Mouse (Mus musculus) heart, embryonic 16.5 days (tissue): ENCODE measurements at regions not wholly inside any gene's neighbourhood (a gene's known extent, or its start where the extent isn't known, plus 50 kb on each side); places are given as distances from the start of the nearest gene placed in this dataset.

ENCODE experiments used
- ATAC-seq: fragments of 200-750 bp; cut with Nextera tagmentation; replicated peaks from 2 replicates; pipeline ENCODE4 v1.8.0; 2017; ENCODE audit warnings: moderate number of reproducible peaks; ENCODE audit not compliant: insufficient read depth, low FRiP score; ENCODE audit errors: extremely low read depth
- H3K27ac ChIP-seq: fragments of 300-500 bp; sonication (generic); 2 replicates; pipeline ENCODE4 v1.5.1; 2014; ENCODE audit warnings: mild to moderate bottlenecking, low read length, control low read depth, moderate library complexity
- H3K27me3 ChIP-seq: fragments of 300-500 bp; sonication (generic); 2 replicates; pipeline ENCODE4 v1.6.1; 2014; ENCODE audit warnings: low read length, mixed read lengths; ENCODE audit not compliant: control insufficient read depth, insufficient read depth
- H3K36me3 ChIP-seq: fragments of 300-500 bp; sonication (generic); 2 replicates; pipeline ENCODE4 v1.6.1; 2014; ENCODE audit not compliant: control insufficient read depth, insufficient read depth
- H3K4me1 ChIP-seq: fragments of 300-500 bp; sonication (generic); 2 replicates; pipeline ENCODE4 v1.6.1; 2014; ENCODE audit warnings: low read length, mixed read lengths; ENCODE audit not compliant: control insufficient read depth, insufficient read depth
- H3K4me2 ChIP-seq: fragments of 300-500 bp; sonication (generic); 2 replicates; pipeline ENCODE4 v1.6.1; 2014; ENCODE audit warnings: low read depth, mild to moderate bottlenecking, control low read depth, low read length
- H3K4me3 ChIP-seq: fragments of 300-500 bp; sonication (generic); 2 replicates; pipeline ENCODE4 v1.5.1; 2014; ENCODE audit warnings: mild to moderate bottlenecking, control low read depth, low read length
- H3K9ac ChIP-seq: fragments of 300-500 bp; sonication (generic); 2 replicates; pipeline ENCODE4 v1.6.1; 2014; ENCODE audit warnings: low read length, control low read depth
- H3K9me3 ChIP-seq: fragments of 300-500 bp; sonication (generic); replicated peaks from 2 replicates; pipeline ENCODE4 v1.6.1; 2016; ENCODE audit warnings: low read length; ENCODE audit not compliant: control insufficient read depth
- WGBS: fragments of 180-500 bp; shearing (Covaris S2); extraction: QIAGEN DNeasy Blood & Tissue Kit; methylation state at CpG from one replicate; pipeline ENCODE4 v1.1.7; 2014; 5-methylcytosine and 5-hydroxymethylcytosine counted together

DNA sequence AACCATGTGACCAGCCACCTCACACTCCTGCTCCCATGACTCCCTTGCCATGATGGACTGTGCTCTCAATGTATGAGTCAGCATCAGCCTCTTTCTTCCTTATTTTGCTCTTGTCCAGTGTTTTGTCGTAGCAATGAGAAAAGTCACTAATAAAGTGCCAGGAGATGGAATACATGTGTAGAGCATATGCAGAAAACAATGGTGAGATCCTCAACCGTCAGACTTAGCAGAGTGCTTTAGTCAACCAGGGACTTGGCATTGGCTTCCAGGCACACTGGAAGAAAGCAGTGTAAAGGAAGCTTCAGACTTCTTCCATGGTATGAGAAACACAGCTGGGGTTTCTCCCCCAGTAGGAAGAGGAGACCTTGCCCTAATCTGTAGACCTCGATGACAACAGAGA is 306.3 kb upstream of the Klf4 start:
- Histone ChIP-seq H3K4me1 (no peaks in the 10 kb centered on the region), H3K36me3 (no peaks in the 10 kb centered on the region), H3K4me3 (no peak overlapping the region), H3K9ac (no peak overlapping the region), H3K27ac (no peak overlapping the region), H3K9me3 (no peaks in the 10 kb centered on the region), H3K4me2 (no peak overlapping the region), H3K27me3 (no peaks in the 10 kb centered on the region)
- 75% methylated on average over 3 of the region's 3 CpGs for WGBS
- ATAC-seq, result no peak

DNA sequence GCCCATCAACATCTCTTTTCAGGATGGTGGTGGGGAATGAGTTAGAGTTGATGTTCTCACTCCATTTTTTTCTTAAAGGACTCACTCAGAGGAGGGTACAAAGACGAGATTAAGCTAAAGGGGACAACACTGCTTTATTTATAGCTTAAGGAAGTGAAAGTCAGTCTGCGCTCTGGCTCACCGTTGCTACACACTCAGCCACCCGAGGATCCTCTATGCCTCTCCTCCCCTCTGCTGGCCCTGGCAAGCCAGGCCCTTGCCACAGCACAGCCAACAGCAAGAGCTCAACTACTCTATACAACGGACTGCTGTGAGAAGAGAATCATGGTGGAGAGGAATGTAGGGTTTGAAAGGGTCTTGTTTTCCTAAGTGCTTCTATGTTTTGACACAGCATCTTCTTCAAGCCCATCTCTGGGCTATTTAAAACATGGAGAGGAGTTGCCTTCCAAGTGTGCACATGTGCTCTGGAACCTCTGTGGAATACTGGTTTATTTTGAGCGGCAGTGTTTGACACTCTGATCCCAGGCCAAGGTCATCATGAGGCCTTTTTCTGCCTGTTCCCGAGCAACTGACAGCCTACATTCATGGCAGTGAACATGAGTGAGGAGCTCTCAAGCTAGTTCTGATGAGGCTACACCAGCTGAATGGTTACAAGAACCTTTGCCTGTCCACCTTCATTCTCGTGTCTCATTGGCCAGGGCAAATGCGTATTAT is 291.9 kb upstream of the Klf4 start:
- Histone ChIP-seq H3K9me3 (no peaks in the 10 kb centered on the region), H3K4me1 (peaks cover 10% of the 10 kb centered on the region), H3K27ac (no peak overlapping the region), H3K4me2 (no peak overlapping the region), H3K4me3 (no peak overlapping the region), H3K36me3 (no peaks in the 10 kb centered on the region), H3K27me3 (no peaks in the 10 kb centered on the region), H3K9ac (no peak overlapping the region)
- ATAC-seq, result no peak
- WGBS, result 53% methylated on average over 9 of the region's 9 CpGs

DNA sequence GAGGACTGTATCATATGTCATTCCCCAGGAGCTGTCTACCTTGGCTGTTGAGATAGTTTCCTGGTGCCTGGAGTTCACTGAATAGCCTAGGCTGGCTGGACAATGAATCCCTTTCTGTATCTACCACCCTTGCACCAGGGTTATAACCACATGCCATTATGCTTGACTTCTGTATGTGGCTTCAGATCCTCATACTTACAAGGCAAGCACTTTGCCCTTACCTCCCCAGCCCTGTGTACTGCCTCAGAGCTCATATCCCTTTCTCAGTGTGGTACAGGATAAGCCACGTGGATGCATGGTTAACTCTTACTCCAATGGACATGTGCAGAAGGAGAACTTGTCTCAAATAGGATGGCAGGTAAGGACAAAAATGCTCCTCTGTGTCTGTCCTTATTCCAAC is 291.3 kb upstream of the Klf4 start:
- Histone ChIP-seq H3K27ac (no peak overlapping the region), H3K4me1 (peaks cover 10% of the 10 kb centered on the region), H3K36me3 (no peaks in the 10 kb centered on the region), H3K9me3 (no peaks in the 10 kb centered on the region), H3K4me2 (no peak overlapping the region), H3K4me3 (no peak overlapping the region), H3K27me3 (no peaks in the 10 kb centered on the region), H3K9ac (no peak overlapping the region)
- WGBS, result 83% methylated on average over 1 of the region's 1 CpGs
- ATAC-seq, result no peak

DNA sequence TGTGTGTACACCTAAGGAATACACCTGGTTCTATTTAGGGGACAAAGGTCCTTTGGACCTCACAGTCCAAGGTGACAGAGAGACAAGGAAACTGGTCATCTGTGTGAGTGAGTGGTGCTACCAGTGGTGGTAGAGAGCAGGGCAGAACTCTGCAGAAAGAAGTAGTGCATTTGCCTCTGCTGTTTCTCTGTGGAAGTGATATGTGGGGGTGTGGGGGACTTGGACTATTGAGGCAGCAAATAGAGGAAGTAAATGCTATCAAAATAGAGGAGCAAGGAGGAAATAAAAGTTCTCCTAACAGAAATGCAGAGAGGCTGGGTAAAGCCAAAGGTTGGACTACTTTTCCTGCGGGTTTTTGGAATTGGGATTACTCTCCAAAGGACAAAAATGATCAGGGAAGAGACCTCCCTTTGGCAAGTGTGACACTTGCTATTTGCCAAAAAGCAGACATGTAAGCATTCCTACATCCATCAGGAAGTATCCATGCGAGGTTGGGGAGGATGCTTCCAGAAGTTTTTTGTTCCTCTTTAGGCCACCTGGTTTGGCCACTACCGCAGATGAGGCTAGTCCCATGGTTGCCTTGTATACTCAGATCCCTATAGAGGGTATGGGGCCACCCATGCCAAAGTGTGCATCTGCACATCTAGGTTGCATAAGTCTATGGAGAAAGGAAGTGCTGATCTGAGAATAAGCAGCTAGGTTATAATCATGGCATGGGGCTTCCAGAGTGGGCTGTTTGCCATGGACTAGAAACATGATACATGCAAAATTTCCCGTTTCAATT is 285.0 kb upstream of the Klf4 start:
- ATAC-seq, result no peak
- no peaks in the 10 kb centered on the region for H3K9me3 ChIP-seq
- WGBS, result 78% methylated on average over 4 of the region's 4 CpGs
- H3K4me2 ChIP-seq, result no peak overlapping the region
- no peak overlapping the region for H3K4me3 ChIP-seq
- H3K27ac ChIP-seq, result no peak overlapping the region
- H3K9ac ChIP-seq, result no peak overlapping the region
- no peaks in the 10 kb centered on the region for H3K27me3 ChIP-seq
- no peaks in the 10 kb centered on the region for H3K4me1 ChIP-seq
- no peaks in the 10 kb centered on the region for H3K36me3 ChIP-seq

DNA sequence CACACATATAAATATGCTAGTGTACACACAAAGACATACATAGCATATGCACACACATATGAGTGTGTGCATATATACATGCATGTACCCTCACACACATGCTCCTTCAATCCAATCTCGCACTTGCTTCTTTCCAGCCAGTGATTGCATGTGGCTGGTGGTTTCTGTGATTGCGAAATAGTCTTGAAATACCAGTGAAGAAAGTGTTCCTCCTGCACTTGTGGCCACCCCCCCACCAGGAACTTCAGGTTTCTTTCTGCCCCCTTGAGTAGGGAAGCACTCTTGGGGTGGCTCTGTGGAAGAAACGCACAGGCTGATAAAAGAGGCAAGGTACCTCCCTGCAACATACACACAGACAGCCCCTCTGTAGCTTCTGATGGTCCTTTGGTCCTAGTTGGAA is 283.6 kb upstream of the Klf4 start:
- ATAC-seq, result no peak
- Histone ChIP-seq H3K36me3 (no peaks in the 10 kb centered on the region), H3K9me3 (no peaks in the 10 kb centered on the region), H3K27ac (no peak overlapping the region), H3K4me1 (no peaks in the 10 kb centered on the region), H3K4me3 (no peak overlapping the region), H3K9ac (no peak overlapping the region), H3K4me2 (no peak overlapping the region), H3K27me3 (no peaks in the 10 kb centered on the region)
- WGBS, result 78% methylated on average over 3 of the region's 3 CpGs

DNA sequence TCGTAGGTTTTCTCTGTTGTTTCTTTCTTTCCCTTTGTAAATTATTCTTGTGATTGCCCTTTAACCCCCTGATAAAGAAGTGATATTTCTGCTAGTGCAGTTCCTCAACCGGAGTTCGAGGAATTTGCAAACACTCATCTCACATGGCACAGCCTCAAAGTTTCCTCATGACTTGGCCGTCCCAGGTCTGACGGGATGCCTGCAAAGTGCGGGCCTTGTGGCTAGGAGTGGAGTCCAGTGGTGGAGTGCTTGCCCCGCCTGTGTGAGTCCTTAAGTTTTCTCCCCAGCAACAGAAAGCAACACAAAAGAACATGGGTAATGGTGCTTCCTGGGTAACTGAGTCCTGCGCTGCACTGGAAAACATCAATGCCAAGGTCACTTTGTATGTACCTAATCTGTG is 280.6 kb upstream of the Klf4 start:
- ATAC-seq, result no peak
- Histone ChIP-seq H3K27ac (no peak overlapping the region), H3K9ac (no peak overlapping the region), H3K27me3 (no peaks in the 10 kb centered on the region), H3K36me3 (no peaks in the 10 kb centered on the region), H3K4me2 (no peak overlapping the region), H3K9me3 (no peaks in the 10 kb centered on the region), H3K4me3 (no peak overlapping the region), H3K4me1 (no peaks in the 10 kb centered on the region)
- whole genome bisulfite sequencing, result 64% methylated on average over 8 of the region's 8 CpGs

DNA sequence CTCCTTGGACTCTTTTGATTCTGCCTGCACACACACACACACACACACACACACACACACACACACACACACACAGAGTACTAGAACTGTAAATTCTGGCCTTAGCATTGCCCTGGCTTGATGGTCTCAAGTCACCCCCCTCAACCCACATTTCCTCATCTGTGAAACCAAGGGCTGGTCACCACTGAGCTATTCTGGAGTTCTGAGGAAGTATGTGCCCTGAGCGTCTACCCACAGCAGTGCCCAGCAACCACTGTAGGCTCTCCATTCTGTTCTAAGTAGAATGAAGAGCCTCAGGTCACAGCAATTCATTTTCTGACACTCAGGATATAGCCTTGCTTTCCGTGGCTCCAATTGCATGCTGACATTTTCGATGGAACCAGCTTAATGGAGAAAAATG is 279.4 kb upstream of the Klf4 start:
- no peak overlapping the region for H3K4me2 ChIP-seq
- no peak overlapping the region for H3K27ac ChIP-seq
- H3K27me3 ChIP-seq, result no peaks in the 10 kb centered on the region
- H3K36me3 ChIP-seq, result no peaks in the 10 kb centered on the region
- H3K9ac ChIP-seq, result no peak overlapping the region
- H3K4me1 ChIP-seq, result no peaks in the 10 kb centered on the region
- H3K4me3 ChIP-seq, result no peak overlapping the region
- ATAC-seq, result no peak
- H3K9me3 ChIP-seq, result no peaks in the 10 kb centered on the region
- 75% methylated on average over 3 of the region's 3 CpGs for WGBS

DNA sequence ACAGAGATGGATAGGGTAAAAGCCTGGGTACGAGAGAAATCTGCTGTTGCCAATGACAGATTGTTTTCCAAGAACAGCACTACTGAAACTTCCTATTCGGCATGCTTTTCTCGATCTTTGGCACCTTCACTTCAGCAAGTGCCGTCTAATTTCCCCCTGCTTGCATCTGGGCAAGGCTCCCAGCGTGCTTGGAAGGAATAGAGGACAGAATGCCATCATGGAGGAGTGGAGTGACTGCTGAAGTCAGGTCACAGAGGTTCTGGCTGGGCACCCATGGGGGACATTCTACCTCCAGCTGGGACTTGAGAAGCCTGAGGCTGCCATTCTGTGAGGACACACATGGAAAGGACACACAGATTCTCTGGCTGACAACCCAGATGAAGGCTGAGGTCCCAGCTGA is 276.2 kb upstream of the Klf4 start:
- WGBS, result 76% methylated on average over 5 of the region's 5 CpGs
- Histone ChIP-seq H3K27ac (no peak overlapping the region), H3K4me3 (no peak overlapping the region), H3K9me3 (no peaks in the 10 kb centered on the region), H3K36me3 (no peaks in the 10 kb centered on the region), H3K9ac (no peak overlapping the region), H3K4me2 (no peak overlapping the region), H3K27me3 (no peaks in the 10 kb centered on the region), H3K4me1 (no peaks in the 10 kb centered on the region)
- no peak for ATAC-seq

DNA sequence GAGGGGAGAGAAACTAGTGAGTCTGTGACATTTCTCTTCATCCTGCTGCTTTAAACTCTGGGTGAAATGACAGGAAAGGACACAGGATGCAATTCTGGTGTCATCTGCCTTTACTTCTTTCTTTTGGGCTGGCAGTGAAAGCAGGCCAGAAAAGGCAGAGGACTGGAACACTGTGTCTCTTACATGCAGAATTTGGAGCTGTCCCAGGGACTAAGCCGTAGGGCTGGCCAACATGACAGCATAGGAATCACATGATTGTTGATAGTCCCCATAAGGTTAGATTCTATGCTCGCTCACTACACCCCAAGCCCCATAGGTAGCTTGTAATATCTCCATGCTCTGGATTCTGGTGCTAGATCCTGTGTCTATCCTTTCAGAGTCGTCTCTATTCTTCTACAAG is 274.5 kb upstream of the Klf4 start:
- H3K4me3 ChIP-seq, result no peak overlapping the region
- no peaks in the 10 kb centered on the region for H3K9me3 ChIP-seq
- ATAC-seq, result no peak
- no peak overlapping the region for H3K27ac ChIP-seq
- H3K27me3 ChIP-seq, result no peaks in the 10 kb centered on the region
- 75% methylated on average over 3 of the region's 3 CpGs for WGBS
- no peaks in the 10 kb centered on the region for H3K36me3 ChIP-seq
- H3K4me1 ChIP-seq, result no peaks in the 10 kb centered on the region
- no peak overlapping the region for H3K4me2 ChIP-seq
- H3K9ac ChIP-seq, result no peak overlapping the region
